Mouse (Mus musculus) stomach, postnatal 0 days (tissue): ENCODE measurements around the gene Gse1.

ENCODE experiments used
- CTCF ChIP-seq: IDR thresholded peaks from 2 replicates; pipeline ENCODE4 v1.5.1; 2016; ENCODE audit warnings: antibody characterized with exemption, low read depth, mild to moderate bottlenecking, moderate library complexity
- EP300 ChIP-seq: optimal IDR thresholded peaks from 2 replicates; pipeline ENCODE3; 2016; ENCODE audit warnings: antibody characterized with exemption

GRCm38 (mm10) chr8:120304097-120304496 lies 75.8 kb downstream of the Gse1 start:
- TF ChIP-seq CTCF (no peak), EP300 (no peak)
